ENCODE assay signal across 26 mouse cellular contexts in genomic region chr5:111301736-111302135, GRCm38 (mm10). TPM values are rescaled to one million over a fixed set of nuclear protein-coding genes. Genes with fewer than 3 reads are reported as not detected.
DNase-seq lines count a peak whose midpoint lies in the region; ATAC-seq lines count a peak whose summit lies in the region.
"Had no signal": no experiment of that assay in that cellular context is flagged by ENCODE, and none has a peak within 500 bp of the region (broad histone marks: within the 10 kb centered on the region; RNA-seq: fewer than 3 reads in every experiment).

No protein-coding gene starts in this region.

- no peak overlapping the region for H3K27ac ChIP-seq in heart, embryonic 12.5 days (ENCODE audit: poor library complexity, severe bottlenecking)
- no peak overlapping the region for H3K27ac ChIP-seq in midbrain, embryonic 11.5 days (ENCODE audit: low read depth, low read length)
- H3K27ac ChIP-seq in midbrain, embryonic 15.5 days, result no peak overlapping the region
- H3K27ac ChIP-seq in neural tube, embryonic 15.5 days (replicated peaks), result no peak overlapping the region
- H3K27ac ChIP-seq: embryonic facial prominence, embryonic 13.5 days; forebrain, embryonic 10.5 days; forebrain, embryonic 15.5 days; gastrocnemius, adult 2 months; hindbrain, embryonic 14.5 days; lung, embryonic 15.5 days; stomach, embryonic 15.5 days had no signal

- H3K4me3 ChIP-seq in heart, embryonic 12.5 days, result no peak overlapping the region
- no peak overlapping the region for H3K4me3 ChIP-seq in midbrain, embryonic 11.5 days (ENCODE audit: low read depth, low read length)
- H3K4me3 ChIP-seq in midbrain, embryonic 15.5 days, result no peak overlapping the region
- H3K4me3 ChIP-seq in neural tube, embryonic 15.5 days (replicated peaks), result no peak overlapping the region
- H3K4me3 ChIP-seq: embryonic facial prominence, embryonic 13.5 days; forebrain, embryonic 10.5 days; forebrain, embryonic 15.5 days; gastrocnemius, adult 2 months; lung, embryonic 15.5 days; stomach, embryonic 15.5 days had no signal

- H3K4me2 ChIP-seq in heart, embryonic 12.5 days, result no peak overlapping the region
- no peak overlapping the region for H3K4me2 ChIP-seq in midbrain, embryonic 11.5 days
- no peak overlapping the region for H3K4me2 ChIP-seq in midbrain, embryonic 15.5 days
- H3K4me2 ChIP-seq in neural tube, embryonic 15.5 days, result no peak overlapping the region
- H3K4me2 ChIP-seq: embryonic facial prominence, embryonic 13.5 days; forebrain, embryonic 15.5 days; heart, embryonic 11.5 days; hindbrain, embryonic 14.5 days; lung, embryonic 15.5 days; stomach, embryonic 15.5 days had no signal

- peaks cover 10% of the 10 kb centered on the region for H3K4me1 ChIP-seq in heart, embryonic 12.5 days (replicated peaks)
- H3K4me1 ChIP-seq in midbrain, embryonic 11.5 days (ENCODE audit: control insufficient read depth, insufficient read depth, low read length), result no peaks in the 10 kb centered on the region
- peaks cover 5% of the 10 kb centered on the region for H3K4me1 ChIP-seq in midbrain, embryonic 15.5 days
- peaks cover 4% of the 10 kb centered on the region; the same call in 1 of the 2 replicates for H3K4me1 ChIP-seq in neural tube, embryonic 15.5 days
- H3K4me1 ChIP-seq: embryonic facial prominence, embryonic 13.5 days; forebrain, embryonic 15.5 days; lung, embryonic 15.5 days; stomach, embryonic 15.5 days had no signal

- H3K9me3 ChIP-seq in heart, embryonic 12.5 days (replicated peaks), result peaks cover 6% of the 10 kb centered on the region; the same call in 1 of the 2 replicates
- H3K9me3 ChIP-seq in midbrain, embryonic 11.5 days (ENCODE audit: control insufficient read depth, low read length), result no peaks in the 10 kb centered on the region
- no peaks in the 10 kb centered on the region for H3K9me3 ChIP-seq in midbrain, embryonic 15.5 days
- H3K9me3 ChIP-seq in neural tube, embryonic 15.5 days (replicated peaks), result no peaks in the 10 kb centered on the region
- H3K9me3 ChIP-seq: embryonic facial prominence, embryonic 13.5 days; forebrain, embryonic 15.5 days; lung, embryonic 15.5 days; stomach, embryonic 15.5 days had no signal

- WGBS in heart, embryonic 12.5 days, result 65% methylated on average over 7 of the region's 7 CpGs
- 79% methylated on average over 7 of the region's 7 CpGs for WGBS in midbrain, embryonic 11.5 days
- 83% methylated on average over 7 of the region's 7 CpGs for WGBS in midbrain, embryonic 15.5 days
- 77% methylated on average over 7 of the region's 7 CpGs for WGBS in neural tube, embryonic 15.5 days

- ATAC-seq in heart, embryonic 12.5 days (ENCODE audit: insufficient number of reproducible peaks, low FRiP score), result no peak
- no peak for ATAC-seq in midbrain, embryonic 11.5 days (ENCODE audit: low FRiP score)
- no peak for ATAC-seq in midbrain, embryonic 15.5 days (replicated peaks)
- peak; percentile 59 for ATAC-seq in granulocyte monocyte progenitor cell, adult 5-6 weeks (replicated peaks; ENCODE audit: poor library complexity, severe bottlenecking)
- no peak for ATAC-seq in neural tube, embryonic 15.5 days (ENCODE audit: low FRiP score)
- ATAC-seq: CD4-positive, CD25-positive, alpha-beta regulatory T cell, adult 4 months; forebrain, embryonic 15.5 days; intestine, postnatal 0 days had no signal

- peaks cover 12% of the 10 kb centered on the region; the same call in 1 of the 2 replicates for H3K27me3 ChIP-seq in heart, embryonic 12.5 days (replicated peaks)
- H3K27me3 ChIP-seq in midbrain, embryonic 11.5 days (ENCODE audit: control insufficient read depth, insufficient read depth, low read length), result no peaks in the 10 kb centered on the region
- H3K27me3 ChIP-seq in midbrain, embryonic 15.5 days (replicated peaks), result no peaks in the 10 kb centered on the region
- no peaks in the 10 kb centered on the region for H3K27me3 ChIP-seq in splenic B cell, adult 2 months (ENCODE audit: control insufficient read depth, insufficient read depth, low read length, poor library complexity, severe bottlenecking)
- H3K27me3 ChIP-seq in neural tube, embryonic 15.5 days (replicated peaks), result no peaks in the 10 kb centered on the region
- H3K27me3 ChIP-seq: forebrain, embryonic 15.5 days; lung, embryonic 15.5 days; stomach, embryonic 15.5 days had no signal

- DNase-seq in heart, adult 11 months, result peak; percentile 45
- peak; percentile 59 for DNase-seq in midbrain, embryonic 11.5 days (ENCODE audit: low spot score, missing footprints)
- peak; percentile 46 for DNase-seq in splenic B cell, adult 2 months (ENCODE audit: low read depth, low spot score)
- no peak for DNase-seq in spleen, adult 12 weeks (ENCODE audit: low spot score)
- DNase-seq: adrenal gland, adult 8-10 months; cerebellum, adult 9-11 months; gastrocnemius, adult 2 months; gastrocnemius, postnatal 36 days; heart, postnatal 4 days; kidney, postnatal 10 days; layer of hippocampus, adult 9-11 months; liver; midbrain, embryonic 14.5 days had no signal

- no peak overlapping the region for H3K9ac ChIP-seq in heart, embryonic 12.5 days
- no peak overlapping the region for H3K9ac ChIP-seq in midbrain, embryonic 11.5 days (ENCODE audit: low read length)
- no peak overlapping the region for H3K9ac ChIP-seq in midbrain, embryonic 15.5 days
- H3K9ac ChIP-seq in neural tube, embryonic 15.5 days (replicated peaks), result no peak overlapping the region
- H3K9ac ChIP-seq: embryonic facial prominence, embryonic 13.5 days; forebrain, embryonic 15.5 days; hindbrain, embryonic 14.5 days; lung, embryonic 15.5 days; stomach, embryonic 15.5 days had no signal

- no peaks in the 10 kb centered on the region for H3K36me3 ChIP-seq in heart, embryonic 12.5 days
- no peaks in the 10 kb centered on the region for H3K36me3 ChIP-seq in midbrain, embryonic 11.5 days (ENCODE audit: control insufficient read depth, insufficient read depth, low read length)
- H3K36me3 ChIP-seq in midbrain, embryonic 15.5 days (replicated peaks), result no peaks in the 10 kb centered on the region
- no peaks in the 10 kb centered on the region for H3K36me3 ChIP-seq in splenic B cell, adult 2 months (ENCODE audit: control insufficient read depth, insufficient read depth, low read length, poor library complexity, severe bottlenecking)
- no peaks in the 10 kb centered on the region for H3K36me3 ChIP-seq in neural tube, embryonic 15.5 days
- H3K36me3 ChIP-seq: embryonic facial prominence, embryonic 13.5 days; forebrain, embryonic 10.5 days; forebrain, embryonic 15.5 days; lung, embryonic 15.5 days; stomach, embryonic 15.5 days had no signal

RNA-seq across cellular contexts. Expression of gene Pitpnb, which starts 28.8 kb away (rescaled TPM):
- polyA plus RNA-seq in heart, embryonic 12.5 days (2016; fragmentation: Nextera tagmentation; extraction: Ambion mirVana), result 79.9 and 84.3 TPM in 2 replicates
- 118 and 136 TPM in 2 replicates for polyA plus RNA-seq in midbrain, embryonic 11.5 days (2014; fragmentation: Nextera tagmentation; extraction: Ambion mirVana)
- polyA plus RNA-seq in midbrain, embryonic 15.5 days (2015; fragmentation: Nextera tagmentation; extraction: Ambion mirVana), result 98.0 and 102 TPM in 2 replicates
- total RNA-seq in granulocyte monocyte progenitor cell, adult 5-6 weeks (2014; fragmentation: Nextera tagmentation), result 53.5 and 69.0 TPM in 2 replicates
- total RNA-seq in granulocyte monocyte progenitor cell, adult 5-6 weeks (2017), result 18.1 and 26.5 TPM in 2 replicates
- polyA plus RNA-seq in neural tube, embryonic 15.5 days (2015; fragmentation: Nextera tagmentation; extraction: Ambion mirVana), result 95.8 and 103 TPM in 2 replicates
